Mouse (Mus musculus) embryonic facial prominence, embryonic 11.5 days (tissue): Measurements from ENCODE around the gene Klb. TPM values are rescaled to one million over a fixed set of nuclear protein-coding genes. Genes with fewer than 3 reads are reported as not detected.
A peak's percentile ranks its signal among the peaks of the same experiment; 100 is the strongest.

Experiments used
- ATAC-seq: fragments of 200-750 bp; cut with Nextera tagmentation; replicated peaks from 2 replicates; pipeline ENCODE4 v1.8.0; 2017; ENCODE audit warnings: low read depth; ENCODE audit not compliant: insufficient number of reproducible peaks, low FRiP score, low TSS enrichment
- DNase-seq: peaks from one replicate; pipeline ENCODE4 v3.0.0-alpha.2; 2015; ENCODE audit warnings: low spot score
- H3K27ac ChIP-seq: fragments of 300-500 bp; sonication (generic); replicated peaks from 2 replicates; pipeline ENCODE4 v1.5.1; 2014; ENCODE audit warnings: mild to moderate bottlenecking, low read depth, low read length, control low read depth
- H3K27me3 ChIP-seq: fragments of 300-500 bp; sonication (generic); 2 replicates; pipeline ENCODE4 v1.6.1; 2014; ENCODE audit warnings: mild to moderate bottlenecking, low read length, moderate library complexity, mixed read lengths; ENCODE audit not compliant: control insufficient read depth, insufficient read depth
- H3K36me3 ChIP-seq: fragments of 300-500 bp; sonication (generic); replicated peaks from 2 replicates; pipeline ENCODE4 v1.6.1; 2014; ENCODE audit warnings: low read depth, mild to moderate bottlenecking, low read length, moderate library complexity, mixed read lengths; ENCODE audit not compliant: control insufficient read depth, insufficient read depth
- H3K4me1 ChIP-seq: fragments of 300-500 bp; sonication (generic); 2 replicates; pipeline ENCODE4 v1.6.1; 2014; ENCODE audit warnings: low read length, mixed read lengths; ENCODE audit not compliant: control insufficient read depth, insufficient read depth
- H3K4me2 ChIP-seq: fragments of 300-500 bp; sonication (generic); 2 replicates; pipeline ENCODE4 v1.6.1; 2014; ENCODE audit warnings: low read depth, mild to moderate bottlenecking, control low read depth, low read length, moderate library complexity
- H3K4me3 ChIP-seq: fragments of 300-500 bp; sonication (generic); 2 replicates; pipeline ENCODE4 v1.5.1; 2014; ENCODE audit warnings: low read depth, low read length, control low read depth
- H3K9ac ChIP-seq: fragments of 300-500 bp; sonication (generic); replicated peaks from 2 replicates; pipeline ENCODE4 v1.6.1; 2014; ENCODE audit warnings: mild to moderate bottlenecking, control low read depth, low read length
- H3K9me3 ChIP-seq: fragments of 300-500 bp; sonication (generic); replicated peaks from 2 replicates; pipeline ENCODE4 v1.6.1; 2016; ENCODE audit warnings: mild to moderate bottlenecking, low read length, inconsistent platforms, mixed read lengths; ENCODE audit not compliant: control insufficient read depth
- WGBS: fragments of 180-500 bp; shearing (Covaris S2); extraction: QIAGEN DNeasy Blood & Tissue Kit; methylation state at CpG from one replicate; pipeline ENCODE4 v1.1.7; 2014; 5-methylcytosine and 5-hydroxymethylcytosine counted together
- polyA plus RNA-seq: library from polyadenylated mRNA; unstranded; fragments of >200 nt; fragmentation: Nextera tagmentation; extraction: Ambion mirVana; gene quantifications from 2 replicates; pipeline ENCODE4 v1.2.1, GENCODE M21; 2014

The Klb gene
- polyA plus RNA-seq, 1 experiment from 2014 or later: not detected

GRCm38 (mm10) chr5:65385704-65386103 lies 37.6 kb downstream of the Klb start:
- Histone ChIP-seq H3K9me3 (no peaks in the 10 kb centered on the region), H3K27me3 (no peaks in the 10 kb centered on the region), H3K4me3 (no peak overlapping the region), H3K36me3 (peaks cover 2% of the 10 kb centered on the region; the same call in 1 of the 2 replicates), H3K4me2 (no peak overlapping the region), H3K27ac (no peak overlapping the region), H3K9ac (no peak overlapping the region), H3K4me1 (no peaks in the 10 kb centered on the region)
- 69% methylated on average over 2 of the region's 2 CpGs for WGBS
- ATAC-seq: no peak
- no peak for DNase-seq

GRCm38 (mm10) chr5:65387008-65387867 lies 39.1 kb downstream of the Klb start:
- Histone ChIP-seq H3K9me3 (no peaks in the 10 kb centered on the region), H3K36me3 (peaks cover 2% of the 10 kb centered on the region; the same call in 1 of the 2 replicates), H3K27ac (no peak overlapping the region), H3K4me2 (no peak overlapping the region), H3K4me1 (no peaks in the 10 kb centered on the region), H3K27me3 (no peaks in the 10 kb centered on the region), H3K9ac (no peak overlapping the region), H3K4me3 (no peak overlapping the region)
- DNase-seq: no peak
- 78% methylated on average over 6 of the region's 6 CpGs for WGBS
- ATAC-seq: no peak

- Histone ChIP-seq H3K27me3 (no peaks in the 10 kb centered on the region), H3K36me3 (peaks cover 2% of the 10 kb centered on the region; the same call in 1 of the 2 replicates), H3K4me3 (peak within 1 kb of the TSS; percentile 91), H3K27ac (peak within 1 kb of the TSS; percentile 85), H3K9ac (peak within 1 kb of the TSS; percentile 99), H3K9me3 (no peaks in the 10 kb centered on the region), H3K4me1 (no peaks in the 10 kb centered on the region), H3K4me2 (peak within 1 kb of the TSS; percentile 74)
- DNase-seq: peak; percentile 99
- ATAC-seq: peak; percentile 95
- under 1% methylated on average over 82 of the region's 83 CpGs for WGBS
Measured at GRCm38 (mm10) chr5:65390648-65391644, 42.8 kb downstream of the Klb start, which contains the start of the genes Rpl9 and Lias. Gene Rpl9, minus strand, starts transcription at chr5:65391444. Gene Lias, plus strand, starts transcription at chr5:65391497.

GRCm38 (mm10) chr5:65391753-65392152 lies 43.6 kb downstream of the Klb start:
- Histone ChIP-seq H3K27me3 (no peaks in the 10 kb centered on the region), H3K9ac (peak overlapping the region; percentile 70), H3K27ac (0 out of 2 replicates have a peak overlapping the region, but pooled peaks have one; percentile 28), H3K9me3 (no peaks in the 10 kb centered on the region), H3K4me2 (peak overlapping the region; percentile 72), H3K4me3 (peak overlapping the region; percentile 91), H3K36me3 (peaks cover 2% of the 10 kb centered on the region; the same call in 1 of the 2 replicates), H3K4me1 (no peaks in the 10 kb centered on the region)
- DNase-seq (peak; percentile 71), ATAC-seq (no peak; the same call in 1 of the 2 replicates)
- 2% methylated on average over 12 of the region's 12 CpGs for WGBS

- Histone ChIP-seq H3K4me3 (no peak overlapping the region), H3K9me3 (no peaks in the 10 kb centered on the region), H3K4me2 (no peak overlapping the region), H3K4me1 (no peaks in the 10 kb centered on the region), H3K36me3 (no peaks in the 10 kb centered on the region), H3K27me3 (no peaks in the 10 kb centered on the region), H3K9ac (no peak overlapping the region), H3K27ac (no peak overlapping the region)
- no peak for ATAC-seq
- 94% methylated on average over 7 of the region's 7 CpGs for WGBS
- no peak for DNase-seq
Measured at GRCm38 (mm10) chr5:65394425-65394824, 46.3 kb downstream of the Klb start.

GRCm38 (mm10) chr5:65401251-65401994 lies 53.3 kb downstream of the Klb start:
- Histone ChIP-seq H3K4me3 (no peak overlapping the region), H3K9me3 (no peaks in the 10 kb centered on the region), H3K27me3 (no peaks in the 10 kb centered on the region), H3K4me1 (no peaks in the 10 kb centered on the region), H3K36me3 (peaks cover 2% of the 10 kb centered on the region; the same call in 1 of the 2 replicates), H3K9ac (no peak overlapping the region), H3K27ac (no peak overlapping the region), H3K4me2 (no peak overlapping the region)
- DNase-seq (peak; percentile 81), ATAC-seq (0 out of 2 replicates have a peak, but pooled peaks have one; percentile 44)
- 28% methylated on average over 2 of the region's 2 CpGs for WGBS

GRCm38 (mm10) chr5:65407989-65408388 lies 59.9 kb downstream of the Klb start:
- Histone ChIP-seq H3K9me3 (no peaks in the 10 kb centered on the region), H3K4me1 (no peaks in the 10 kb centered on the region), H3K4me2 (no peak overlapping the region), H3K4me3 (no peak overlapping the region), H3K27ac (no peak overlapping the region), H3K9ac (no peak overlapping the region), H3K36me3 (peaks cover 2% of the 10 kb centered on the region), H3K27me3 (no peaks in the 10 kb centered on the region)
- DNase-seq (no peak), ATAC-seq (no peak)
- WGBS: 40% methylated on average over 12 of the region's 12 CpGs
